Mouse (Mus musculus): ENCODE data around the gene Ncoa7.
"Not testable (repeated sequence)": the region's sequence is repeated elsewhere in the genome, so short reads cannot be mapped to it uniquely, and the experiment has no call there.

Ncoa7 gene

GRCm38 (mm10) chr10:30666580-30666979 lies 136.5 kb downstream of the Ncoa7 start:
- DNase-seq (ENCODE audit: low spot score in 2 of 2), result no peak

- DNase-seq (ENCODE audit: low spot score in 2 of 2), result no peak
These were observed 142.4 kb downstream of the Ncoa7 start for GRCm38 (mm10) chr10:30660564-30661328.

GRCm38 (mm10) chr10:30655655-30656054 lies 147.5 kb downstream of the Ncoa7 start:
- no peak for DNase-seq (ENCODE audit: low spot score in 2 of 2)

GRCm38 (mm10) chr10:30647681-30648080 lies 155.4 kb downstream of the Ncoa7 start:
- DNase-seq (ENCODE audit: low spot score in 2 of 2), result no peak

GRCm38 (mm10) chr10:30638216-30638615 lies 164.9 kb downstream of the Ncoa7 start:
- no peak for DNase-seq (ENCODE audit: low spot score in 2 of 2)

- DNase-seq (ENCODE audit: low spot score in 2 of 2), result not testable (repeated sequence)
These were observed 166.5 kb downstream of the Ncoa7 start for GRCm38 (mm10) chr10:30636474-30637154.

GRCm38 (mm10) chr10:30632718-30633117 lies 170.4 kb downstream of the Ncoa7 start:
- DNase-seq (ENCODE audit: low spot score in 2 of 2), result no peak

- DNase-seq (ENCODE audit: low spot score in 2 of 2), result no peak
These were observed 173.1 kb downstream of the Ncoa7 start for GRCm38 (mm10) chr10:30629977-30630376.

- no peak for DNase-seq (ENCODE audit: low spot score in 2 of 2)
These were observed 173.6 kb downstream of the Ncoa7 start, which contains the start of gene Hint3 for GRCm38 (mm10) chr10:30629513-30629912. TSS of gene Hint3 (minus strand) at chr10:30629632.

GRCm38 (mm10) chr10:30628444-30628843 lies 174.7 kb downstream of the Ncoa7 start:
- DNase-seq (ENCODE audit: low spot score in 2 of 2), result not testable (repeated sequence)

- no peak for DNase-seq (ENCODE audit: low spot score in 2 of 2)
These were observed 175.6 kb downstream of the Ncoa7 start for GRCm38 (mm10) chr10:30627548-30627947.

- no peak for DNase-seq (ENCODE audit: low spot score in 2 of 2)
These were observed 178.7 kb downstream of the Ncoa7 start for GRCm38 (mm10) chr10:30624161-30625019.

GRCm38 (mm10) chr10:30622928-30623327 lies 180.2 kb downstream of the Ncoa7 start:
- no peak for DNase-seq (ENCODE audit: low spot score in 2 of 2)

- DNase-seq (ENCODE audit: low spot score in 2 of 2), result no peak
These were observed 184.3 kb downstream of the Ncoa7 start for GRCm38 (mm10) chr10:30618918-30619210.

GRCm38 (mm10) chr10:30618091-30618917 lies 184.8 kb downstream of the Ncoa7 start:
- peak; percentile 98 for DNase-seq (ENCODE audit: low spot score in 2 of 2)

- no peak for DNase-seq (ENCODE audit: low spot score in 2 of 2)
These were observed 190.1 kb downstream of the Ncoa7 start for GRCm38 (mm10) chr10:30613039-30613438.

- no peak for DNase-seq (ENCODE audit: low spot score in 2 of 2)
These were observed 193.5 kb downstream of the Ncoa7 start for GRCm38 (mm10) chr10:30609614-30610013.

GRCm38 (mm10) chr10:30608109-30608508 lies 195.0 kb downstream of the Ncoa7 start:
- DNase-seq (ENCODE audit: low spot score in 2 of 2), result no peak

GRCm38 (mm10) chr10:30600542-30600966 lies 202.6 kb downstream of the Ncoa7 start, which contains the start of gene Trmt11:
TSS of gene Trmt11 (minus strand) at chr10:30600749.
- peak; percentile 77 to 84 for DNase-seq (ENCODE audit: low spot score in 2 of 2)

GRCm38 (mm10) chr10:30600094-30600534 lies 203.0 kb downstream of the Ncoa7 start:
- no peak for DNase-seq (ENCODE audit: low spot score in 2 of 2)

GRCm38 (mm10) chr10:30587037-30587436 lies 216.1 kb downstream of the Ncoa7 start:
- DNase-seq (ENCODE audit: low spot score in 2 of 2), result no peak
